Mouse (Mus musculus): ENCODE measurements around the gene Fxr1. TPM values are rescaled to one million over a fixed set of nuclear protein-coding genes. Genes with fewer than 3 reads are reported as not detected.

Fxr1 gene
- 63.2 TPM for polyA plus RNA-seq (2012; fragmentation: generic; extraction: Trizol)

DNA sequence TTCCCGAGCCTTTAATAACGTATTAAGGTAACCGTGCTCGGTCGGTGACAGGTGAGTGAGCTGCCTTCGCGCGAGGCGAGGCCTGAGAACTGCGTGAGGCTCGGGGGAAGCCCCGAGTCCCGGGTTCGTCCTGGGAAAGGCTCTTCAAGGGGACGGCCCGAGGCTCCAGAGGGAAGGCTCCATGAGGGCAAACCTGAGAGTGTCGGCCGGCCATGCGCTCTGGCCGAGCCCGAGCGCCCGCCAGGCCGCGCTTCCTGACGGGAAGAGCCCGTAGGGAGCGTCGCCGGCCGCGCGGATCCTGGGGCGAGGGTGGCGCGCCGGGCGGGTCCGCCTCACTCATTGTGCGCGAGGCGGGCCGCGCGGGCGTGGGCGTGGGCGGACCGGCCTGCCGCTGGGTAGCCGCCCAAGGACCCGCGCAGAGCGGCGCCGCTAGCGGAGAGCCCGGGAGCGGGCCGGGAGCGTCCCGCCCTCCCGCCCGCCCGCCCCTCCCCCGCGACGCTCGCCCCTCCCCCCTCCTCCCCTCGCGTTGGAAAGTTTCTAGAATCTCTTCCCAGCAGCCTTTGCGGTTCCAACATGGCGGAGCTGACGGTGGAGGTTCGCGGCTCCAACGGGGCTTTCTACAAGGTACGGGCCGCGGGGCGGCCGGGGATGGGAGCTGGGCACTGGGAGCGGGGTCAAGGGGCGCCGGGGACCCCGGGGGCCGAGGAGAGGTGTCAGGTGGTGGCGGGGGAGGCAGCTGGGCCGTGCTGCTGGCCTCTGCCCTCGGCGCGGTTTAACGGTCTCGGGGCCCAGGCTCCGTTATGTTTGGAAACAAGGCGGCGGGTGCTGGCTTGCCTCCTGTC, at the start of gene Fxr1:
Gene Fxr1 (plus strand): TSS at position 404 of the 842 bp plus-strand sequence.
- Histone ChIP-seq H3K36me3 (ENCODE audit: control insufficient read depth, insufficient read depth) (no peaks in the 10 kb centered on the region), H3K27me3 (ENCODE audit: control insufficient read depth, insufficient read depth, insufficient read length) (no peaks in the 10 kb centered on the region), H3K4me2 (ENCODE audit: low read depth) (peak within 1 kb of the TSS; percentile 80), H3K4me3 (peak within 1 kb of the TSS; percentile 49), H3ac (ENCODE audit: control insufficient read depth, insufficient read length) (peak within 1 kb of the TSS; percentile 100), H3K79me2 (ENCODE audit: control insufficient read depth, insufficient read depth) (peaks cover 42% of the 10 kb centered on the region)
- TF ChIP-seq TCF3 (IDR thresholded peaks at IDR 0.05; ENCODE audit: insufficient read length, low read depth) (no peak), MYOD1 (IDR thresholded peaks at IDR 0.05; ENCODE audit: control insufficient read depth in 1 of 3, insufficient read length in 2 of 3, low read depth in 2 of 3) (no peak), SRF (IDR thresholded peaks at IDR 0.05; ENCODE audit: control insufficient read depth, insufficient read length, low read depth) (no peak), E2F4 (IDR thresholded peaks at IDR 0.05; ENCODE audit: insufficient read depth) (peak; percentile 10), TCF12 (IDR thresholded peaks at IDR 0.05; ENCODE audit: insufficient read depth, poor library complexity, severe bottlenecking) (no peak), MAX (IDR thresholded peaks at IDR 0.05; ENCODE audit: low read depth) (no peak), POLR2A (IDR thresholded peaks at IDR 0.05; ENCODE audit: insufficient read length, low read depth) (peak; percentile 47), POLR2AphosphoS2 (IDR thresholded peaks at IDR 0.05; ENCODE audit: insufficient read length, low read depth) (peak; percentile 68), USF1 (IDR thresholded peaks at IDR 0.05; ENCODE audit: low read depth) (no peak), CEBPB (IDR thresholded peaks at IDR 0.05; ENCODE audit: insufficient read depth, poor library complexity, severe bottlenecking) (no peak), REST (IDR thresholded peaks at IDR 0.05; ENCODE audit: insufficient read depth, insufficient read length) (no peak), MYOG (IDR thresholded peaks at IDR 0.05; ENCODE audit: control insufficient read depth in 1 of 3, insufficient read depth in 1 of 3, insufficient read length in 2 of 3, low read depth in 2 of 3) (peak in 1 of 3 experiments; percentile 15)

DNA sequence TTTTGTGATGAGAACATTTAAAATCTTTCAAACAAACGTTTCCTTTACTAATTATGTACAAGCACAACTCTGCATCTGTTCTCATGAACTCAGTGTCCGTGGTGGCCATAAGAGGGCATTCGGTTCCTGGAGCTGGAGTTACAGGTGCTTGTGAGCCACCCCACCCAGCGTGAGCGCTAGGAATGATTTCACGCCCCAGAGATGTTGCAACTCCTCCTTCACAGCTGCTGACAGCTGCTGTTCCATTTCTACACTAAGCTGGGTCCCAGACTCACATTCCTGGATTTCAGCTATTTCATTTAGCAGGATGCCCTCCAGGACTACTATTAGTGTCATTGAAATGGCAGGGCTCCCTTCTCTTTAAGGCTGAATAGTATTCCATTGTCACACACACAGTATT, 40.3 kb upstream of the Fxr1 start:
- H3K36me3 ChIP-seq (ENCODE audit: control insufficient read depth, insufficient read depth): no peaks in the 10 kb centered on the region
- H3K79me2 ChIP-seq (ENCODE audit: control insufficient read depth, insufficient read depth): no peaks in the 10 kb centered on the region
- H3K27me3 ChIP-seq (ENCODE audit: control insufficient read depth, insufficient read depth, insufficient read length): no peaks in the 10 kb centered on the region
- H3K4me2 ChIP-seq (ENCODE audit: low read depth): no peak overlapping the region
- H3K4me3 ChIP-seq: no peak overlapping the region
- TF ChIP-seq MYOG (IDR thresholded peaks at IDR 0.05; ENCODE audit: control insufficient read depth in 1 of 3, insufficient read depth in 1 of 3, insufficient read length in 2 of 3, low read depth in 2 of 3) (peak in 1 of 3 experiments; percentile 11), POLR2A (IDR thresholded peaks at IDR 0.05; ENCODE audit: insufficient read length, low read depth) (no peak), MYOD1 (IDR thresholded peaks at IDR 0.05; ENCODE audit: control insufficient read depth in 1 of 3, insufficient read length in 2 of 3, low read depth in 2 of 3) (peak in 1 of 3 experiments; percentile 52), USF1 (IDR thresholded peaks at IDR 0.05; ENCODE audit: low read depth) (no peak), REST (IDR thresholded peaks at IDR 0.05; ENCODE audit: insufficient read depth, insufficient read length) (no peak), CEBPB (IDR thresholded peaks at IDR 0.05; ENCODE audit: insufficient read depth, poor library complexity, severe bottlenecking) (no peak), SRF (IDR thresholded peaks at IDR 0.05; ENCODE audit: control insufficient read depth, insufficient read length, low read depth) (no peak), POLR2AphosphoS2 (IDR thresholded peaks at IDR 0.05; ENCODE audit: insufficient read length, low read depth) (no peak)
- no peak overlapping the region for H3ac ChIP-seq (ENCODE audit: control insufficient read depth, insufficient read length)

DNA sequence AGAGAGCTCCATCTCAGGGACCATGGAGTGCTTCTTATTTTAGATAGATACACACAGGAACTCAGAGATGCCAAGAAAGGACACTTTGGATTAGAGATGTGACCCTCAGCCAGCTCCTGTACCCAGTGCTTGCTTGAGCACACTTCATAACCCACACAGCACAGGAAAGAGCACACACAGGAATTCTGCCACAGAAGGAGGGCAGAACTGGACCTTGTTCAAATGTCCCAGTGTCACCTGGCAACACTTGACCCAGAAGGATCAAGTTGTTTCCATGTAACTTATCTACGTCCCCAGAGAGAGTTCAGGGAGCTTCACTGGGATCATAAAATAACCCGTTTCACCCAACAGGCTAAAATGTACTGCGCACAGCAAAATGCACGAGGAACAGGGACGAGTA, 37.0 kb upstream of the Fxr1 start:
- H3ac ChIP-seq (ENCODE audit: control insufficient read depth, insufficient read length): no peak overlapping the region
- H3K36me3 ChIP-seq (ENCODE audit: control insufficient read depth, insufficient read depth): no peaks in the 10 kb centered on the region
- H3K27me3 ChIP-seq (ENCODE audit: control insufficient read depth, insufficient read depth, insufficient read length): no peaks in the 10 kb centered on the region
- no peak overlapping the region for H3K4me2 ChIP-seq (ENCODE audit: low read depth)
- no peak overlapping the region for H3K4me3 ChIP-seq
- H3K79me2 ChIP-seq (ENCODE audit: control insufficient read depth, insufficient read depth): no peaks in the 10 kb centered on the region
- TF ChIP-seq TCF12 (IDR thresholded peaks at IDR 0.05; ENCODE audit: insufficient read depth, poor library complexity, severe bottlenecking): no peak
- TF ChIP-seq MYOD1 (IDR thresholded peaks at IDR 0.05; ENCODE audit: control insufficient read depth in 1 of 3, insufficient read length in 2 of 3, low read depth in 2 of 3): no peak
- no peak for TF ChIP-seq MYOG (IDR thresholded peaks at IDR 0.05; ENCODE audit: control insufficient read depth in 1 of 3, insufficient read depth in 1 of 3, insufficient read length in 2 of 3, low read depth in 2 of 3)
- TF ChIP-seq SRF (IDR thresholded peaks at IDR 0.05; ENCODE audit: control insufficient read depth, insufficient read length, low read depth): no peak

DNA sequence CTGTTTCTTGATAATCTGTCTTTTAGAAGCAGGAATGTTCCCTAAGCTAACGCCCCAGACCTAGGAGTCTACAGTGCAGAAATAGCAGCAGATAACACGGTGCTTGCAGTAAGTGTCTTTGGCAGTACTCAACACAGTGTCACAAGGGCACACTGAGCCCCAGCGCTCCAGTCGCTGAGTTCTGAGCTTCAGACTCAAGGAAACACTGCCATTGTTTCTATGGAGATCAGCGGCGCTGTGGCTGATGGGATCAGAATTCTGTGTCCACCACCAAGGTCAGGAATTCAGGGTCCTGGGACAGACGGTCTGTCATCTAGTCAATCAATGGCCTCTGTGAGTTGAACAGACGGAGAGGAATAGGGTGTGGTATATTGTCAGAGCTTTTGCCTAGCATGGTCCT, 30.4 kb upstream of the Fxr1 start:
- TF ChIP-seq MYOD1 (IDR thresholded peaks at IDR 0.05; ENCODE audit: control insufficient read depth in 1 of 3, insufficient read length in 2 of 3, low read depth in 2 of 3) (no peak), MAX (IDR thresholded peaks at IDR 0.05; ENCODE audit: low read depth) (no peak), POLR2A (IDR thresholded peaks at IDR 0.05; ENCODE audit: insufficient read length, low read depth) (no peak), USF1 (IDR thresholded peaks at IDR 0.05; ENCODE audit: low read depth) (no peak), CEBPB (IDR thresholded peaks at IDR 0.05; ENCODE audit: insufficient read depth, poor library complexity, severe bottlenecking) (no peak), SRF (IDR thresholded peaks at IDR 0.05; ENCODE audit: control insufficient read depth, insufficient read length, low read depth) (no peak), MYOG (IDR thresholded peaks at IDR 0.05; ENCODE audit: control insufficient read depth in 1 of 3, insufficient read depth in 1 of 3, insufficient read length in 2 of 3, low read depth in 2 of 3) (no peak), E2F4 (IDR thresholded peaks at IDR 0.05; ENCODE audit: insufficient read depth) (no peak), TCF3 (IDR thresholded peaks at IDR 0.05; ENCODE audit: insufficient read length, low read depth) (no peak), POLR2AphosphoS2 (IDR thresholded peaks at IDR 0.05; ENCODE audit: insufficient read length, low read depth) (no peak)
- Histone ChIP-seq H3K4me3 (no peak overlapping the region), H3K79me2 (ENCODE audit: control insufficient read depth, insufficient read depth) (no peaks in the 10 kb centered on the region), H3K4me2 (ENCODE audit: low read depth) (no peak overlapping the region), H3K36me3 (ENCODE audit: control insufficient read depth, insufficient read depth) (no peaks in the 10 kb centered on the region), H3K27me3 (ENCODE audit: control insufficient read depth, insufficient read depth, insufficient read length) (peaks cover 9% of the 10 kb centered on the region), H3ac (ENCODE audit: control insufficient read depth, insufficient read length) (no peak overlapping the region)
